Mouse (Mus musculus) MEL (cell line): ENCODE results near the gene Gna11. TPM values are rescaled to one million over a fixed set of nuclear protein-coding genes. Genes with fewer than 3 reads are reported as not detected.

Experiments used
- DNase-seq: peaks from one replicate; pipeline ENCODE4 v3.0.0; 2011; ENCODE audit warnings: low read depth, low spot score
- H3K27ac ChIP-seq: 2 replicates; pipeline ENCODE4 v1.5.1; 2012; ENCODE audit warnings: low read depth, mild to moderate bottlenecking, control low read depth, low read length, moderate library complexity; ENCODE audit not compliant: control insufficient read depth
- H3K27me3 ChIP-seq, 2 experiments: fragments of 150-350 bp in 1 of 2; sonication (generic) in 1 of 2; 2 replicates each; pipeline ENCODE4 v1.6.1; 2012; ENCODE audit warnings: low read length in 2 of 2, mild to moderate bottlenecking in 2 of 2, improper control_type of control experiment in 1 of 2, moderate library complexity in 1 of 2; ENCODE audit not compliant: insufficient read depth in 2 of 2, control insufficient read depth in 1 of 2
- H3K36me3 ChIP-seq, 2 experiments: 2 replicates each; pipeline ENCODE4 v1.6.1; 2012 to 2014; ENCODE audit warnings: low read length in 2 of 2, improper control_type of control experiment in 1 of 2, inconsistent platforms in 1 of 2, mild to moderate bottlenecking in 1 of 2; ENCODE audit not compliant: insufficient read depth in 2 of 2, control insufficient read depth in 1 of 2
- H3K4me1 ChIP-seq, 2 experiments: fragments of 150-350 bp in 1 of 2; sonication (generic) in 1 of 2; 2 replicates each; pipeline ENCODE4 v1.6.1; 2012; ENCODE audit warnings: low read length in 2 of 2, improper control_type of control experiment in 1 of 2, mild to moderate bottlenecking in 1 of 2; ENCODE audit not compliant: insufficient read depth in 2 of 2, control insufficient read depth in 1 of 2
- H3K4me3 ChIP-seq, 2 experiments: fragments of 150-350 bp in 1 of 2; sonication (generic) in 1 of 2; 2 replicates each; pipeline ENCODE4 v1.5.1; 2012; ENCODE audit warnings: low read depth in 2 of 2, low read length in 2 of 2, mild to moderate bottlenecking in 2 of 2, moderate library complexity in 2 of 2, control low read depth in 1 of 2, improper control_type of control experiment in 1 of 2; ENCODE audit not compliant: control insufficient read depth in 1 of 2, insufficient read depth in 1 of 2
- H3K79me2 ChIP-seq: 2 replicates; pipeline ENCODE4 v1.6.1; 2012; ENCODE audit warnings: mild to moderate bottlenecking, low read length, moderate library complexity; ENCODE audit not compliant: control insufficient read depth, poor library complexity, insufficient read depth
- H3K9ac ChIP-seq: 2 replicates; pipeline ENCODE4 v1.6.1; 2012; ENCODE audit warnings: low read depth, mild to moderate bottlenecking, control low read depth, low read length, moderate library complexity; ENCODE audit not compliant: control insufficient read depth, poor library complexity, severe bottlenecking
- H3K9me3 ChIP-seq: fragments of 150-350 bp; sonication (generic); replicated peaks from 2 replicates; pipeline ENCODE4 v1.6.1; 2012; ENCODE audit warnings: mild to moderate bottlenecking, low read length, improper control_type of control experiment, moderate library complexity; ENCODE audit not compliant: insufficient read depth
- CHD1 ChIP-seq: IDR thresholded peaks from 2 replicates; pipeline ENCODE4 v1.6.1; 2012; ENCODE audit warnings: low read depth, mild to moderate bottlenecking, inconsistent platforms, low read length, improper control_type of control experiment
- CHD2 ChIP-seq: IDR thresholded peaks from 2 replicates; pipeline ENCODE4 v1.6.1; 2011; ENCODE audit warnings: low read length, improper control_type of control experiment
- CTCF ChIP-seq, 3 experiments: IDR thresholded peaks in 2 of 3; conservative IDR thresholded peaks in 1 of 3; 2 replicates each; pipeline ENCODE4 v1.5.1; 2011 to 2012; ENCODE audit warnings: low read length in 3 of 3, low read depth in 2 of 3, mild to moderate bottlenecking in 2 of 3, improper control_type of control experiment in 1 of 3, inconsistent platforms in 1 of 3, mixed read lengths in 1 of 3, moderate library complexity in 1 of 3; ENCODE audit not compliant: control insufficient read depth in 1 of 3, insufficient read depth in 1 of 3, poor library complexity in 1 of 3, severe bottlenecking in 1 of 3
- E2F4 ChIP-seq: IDR thresholded peaks from 2 replicates; pipeline ENCODE4 v1.6.1; 2011; ENCODE audit warnings: low read depth, low read length, improper control_type of control experiment, borderline replicate concordance
- ELF1 ChIP-seq: IDR thresholded peaks from 2 replicates; pipeline ENCODE4 v1.6.1; 2014; ENCODE audit warnings: low read depth, mild to moderate bottlenecking, inconsistent platforms, low read length, improper control_type of control experiment, moderate library complexity
- EP300 ChIP-seq, 2 experiments: IDR thresholded peaks; 2 replicates each; pipeline ENCODE4 v1.6.1; 2011; ENCODE audit warnings: improper control_type of control experiment in 2 of 2, low read length in 2 of 2, low read depth in 1 of 2, mild to moderate bottlenecking in 1 of 2
- ETS1 ChIP-seq: IDR thresholded peaks from 2 replicates; pipeline ENCODE4 v1.6.1; 2012; ENCODE audit warnings: low read depth, mild to moderate bottlenecking, inconsistent platforms, low read length, improper control_type of control experiment, moderate library complexity
- HCFC1 ChIP-seq: IDR thresholded peaks from 2 replicates; pipeline ENCODE4 v1.6.1; 2012; ENCODE audit warnings: low read depth, mild to moderate bottlenecking, inconsistent platforms, low read length, improper control_type of control experiment, moderate library complexity
- KAT2A ChIP-seq: conservative IDR thresholded peaks from 2 replicates; pipeline ENCODE4 v1.6.1; 2012; ENCODE audit warnings: low read depth, low read length, improper control_type of control experiment, inconsistent platforms
- MAX ChIP-seq: IDR thresholded peaks from 2 replicates; pipeline ENCODE4 v1.6.1; 2011; ENCODE audit warnings: low read length, improper control_type of control experiment
- MAZ ChIP-seq: IDR thresholded peaks from 2 replicates; pipeline ENCODE4 v1.6.1; 2012; ENCODE audit warnings: low read depth, mild to moderate bottlenecking, inconsistent platforms, low read length, improper control_type of control experiment
- MXI1 ChIP-seq: IDR thresholded peaks from 2 replicates; pipeline ENCODE4 v1.6.1; 2011; ENCODE audit warnings: mild to moderate bottlenecking, low read depth, low read length, improper control_type of control experiment
- MYB ChIP-seq: IDR thresholded peaks from 2 replicates; pipeline ENCODE4 v1.6.1; 2011; ENCODE audit warnings: mild to moderate bottlenecking, low read depth, low read length, improper control_type of control experiment
- NRF1 ChIP-seq: IDR thresholded peaks from 2 replicates; pipeline ENCODE4 v1.6.1; 2014; ENCODE audit warnings: low read depth, mild to moderate bottlenecking, inconsistent platforms, low read length, improper control_type of control experiment, moderate library complexity; ENCODE audit not compliant: poor library complexity, insufficient read depth, severe bottlenecking
- POLR2A ChIP-seq, 2 experiments: IDR thresholded peaks; 2 replicates each; pipeline ENCODE4 v1.6.1; 2011 to 2012; ENCODE audit warnings: low read length in 2 of 2, mild to moderate bottlenecking in 2 of 2, control low read depth in 1 of 2, improper control_type of control experiment in 1 of 2, low read depth in 1 of 2, moderate library complexity in 1 of 2; ENCODE audit not compliant: control insufficient read depth in 1 of 2, insufficient read depth in 1 of 2, poor library complexity in 1 of 2
- POLR2AphosphoS2 ChIP-seq: IDR thresholded peaks from 2 replicates; pipeline ENCODE4 v1.6.1; 2011; ENCODE audit warnings: low read length, improper control_type of control experiment
- POLR2AphosphoS5 ChIP-seq: IDR thresholded peaks from 2 replicates; pipeline ENCODE4 v1.6.1; 2012; ENCODE audit warnings: low read depth, borderline replicate concordance, mild to moderate bottlenecking, inconsistent platforms, low read length, moderate library complexity, mixed read lengths
- RAD21 ChIP-seq: IDR thresholded peaks from 2 replicates; pipeline ENCODE4 v1.6.1; 2011; ENCODE audit warnings: mild to moderate bottlenecking, low read depth, low read length, improper control_type of control experiment
- RCOR1 ChIP-seq: IDR thresholded peaks from 2 replicates; pipeline ENCODE4 v1.6.1; 2012; ENCODE audit warnings: low read depth, mild to moderate bottlenecking, inconsistent platforms, low read length, improper control_type of control experiment
- SIN3A ChIP-seq: IDR thresholded peaks from 2 replicates; pipeline ENCODE4 v1.6.1; 2012; ENCODE audit warnings: low read length, improper control_type of control experiment, inconsistent platforms
- SMC3 ChIP-seq: IDR thresholded peaks from 2 replicates; pipeline ENCODE4 v1.6.1; 2011; ENCODE audit warnings: low read depth, low read length, improper control_type of control experiment
- TBP ChIP-seq: IDR thresholded peaks from 2 replicates; pipeline ENCODE4 v1.8.0; 2011; ENCODE audit warnings: low read depth, low read length, improper control_type of control experiment
- TCF12 ChIP-seq: IDR thresholded peaks from 2 replicates; pipeline ENCODE4 v1.6.1; 2014; ENCODE audit warnings: low read depth, mild to moderate bottlenecking, inconsistent platforms, low read length, improper control_type of control experiment, moderate library complexity
- UBTF ChIP-seq: IDR thresholded peaks from 2 replicates; pipeline ENCODE4 v1.6.1; 2012; ENCODE audit warnings: low read depth, mild to moderate bottlenecking, inconsistent platforms, low read length, improper control_type of control experiment, moderate library complexity, borderline replicate concordance; ENCODE audit not compliant: insufficient read depth
- USF1 ChIP-seq: IDR thresholded peaks from 2 replicates; pipeline ENCODE4 v1.6.1; 2014; ENCODE audit warnings: low read depth, mild to moderate bottlenecking, inconsistent platforms, low read length, improper control_type of control experiment, moderate library complexity
- ZKSCAN1 ChIP-seq: IDR thresholded peaks from 2 replicates; pipeline ENCODE4 v1.6.1; 2012; ENCODE audit warnings: low read depth, mild to moderate bottlenecking, inconsistent platforms, low read length, improper control_type of control experiment, moderate library complexity
- ZMIZ1 ChIP-seq: IDR thresholded peaks from 2 replicates; pipeline ENCODE4 v1.6.1; 2012; ENCODE audit warnings: low read depth, mild to moderate bottlenecking, inconsistent platforms, low read length, improper control_type of control experiment, moderate library complexity
- ZNF384 ChIP-seq: IDR thresholded peaks from 2 replicates; pipeline ENCODE4 v1.6.1; 2012; ENCODE audit warnings: low read depth, mild to moderate bottlenecking, inconsistent platforms, low read length, improper control_type of control experiment
- polyA plus RNA-seq, 2 experiments: library from polyadenylated mRNA; stranded (reverse) in 1 of 2; unstranded in 1 of 2; fragments of >175 nt in 1 of 2; fragments of >200 nt in 1 of 2; gene quantifications; 2 replicates each; pipeline versions ENCODE4 v1.2.1 to v1.2.4; 2012; ENCODE audit warnings: low replicate concordance in 2 of 2, low read depth in 1 of 2; ENCODE audit not compliant: insufficient read length in 2 of 2, insufficient read depth in 1 of 2, missing spikeins in 1 of 2
- total RNA-seq: library from RNA; depleted of rRNA; stranded (reverse); fragments of 300-350 nt; gene quantifications from 2 replicates; pipeline ENCODE4 v1.2.3, GENCODE M21; 2012

Gene Gna11
- total and polyA plus RNA-seq, 3 experiments: 14.1 to 18.4 TPM; not detected in 1

DNA sequence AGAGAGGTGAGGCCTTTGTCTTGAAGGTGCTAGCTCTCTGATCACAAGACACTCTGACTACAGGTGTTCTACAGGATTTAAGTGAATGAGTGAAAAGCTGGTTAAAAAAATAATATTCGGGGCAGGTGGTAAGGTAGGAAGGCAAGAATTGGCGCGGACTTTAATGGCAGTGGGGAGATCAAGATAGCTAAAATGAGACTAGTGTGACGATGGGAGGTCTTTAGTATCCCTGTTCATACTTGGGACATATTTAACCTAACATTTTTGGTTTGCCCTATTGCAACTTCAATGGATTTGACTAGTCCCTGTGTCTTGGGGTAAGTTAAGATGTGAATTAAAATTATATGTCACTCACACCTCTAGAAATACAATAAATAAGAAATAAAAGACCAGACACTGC lies 48.0 kb downstream of the Gna11 start:
- peak overlapping the region; percentile 96 for H3K9ac ChIP-seq
- H3K9me3 ChIP-seq: no peaks in the 10 kb centered on the region
- TF ChIP-seq ETS1 (no peak), SMC3 (no peak), POLR2AphosphoS2 (no peak), CHD1 (0 out of 2 replicates have a peak, but pooled peaks have one; percentile 21), MAX (peak; percentile 35; the same call in 1 of the 2 replicates), EP300 (IDR thresholded peaks at IDR 0.05; ENCODE audit: low read depth in 1 of 2, low read length in 2 of 2) (no peak), HCFC1 (no peak)
- DNase-seq: peak; percentile 60
- H3K36me3 ChIP-seq: peaks cover 0 to 14% of the 10 kb centered on the region in 2 experiments; a peak in 2 of 4 replicates
- peak overlapping the region; percentile 58 to 97 for H3K4me3 ChIP-seq
- H3K79me2 ChIP-seq: peaks cover 29% of the 10 kb centered on the region
- peak overlapping the region; percentile 89 for H3K27ac ChIP-seq
- no peaks in the 10 kb centered on the region for H3K27me3 ChIP-seq
- H3K4me1 ChIP-seq: peaks cover 0 to 28% of the 10 kb centered on the region in 2 experiments; a peak in 3 of 4 replicates

DNA sequence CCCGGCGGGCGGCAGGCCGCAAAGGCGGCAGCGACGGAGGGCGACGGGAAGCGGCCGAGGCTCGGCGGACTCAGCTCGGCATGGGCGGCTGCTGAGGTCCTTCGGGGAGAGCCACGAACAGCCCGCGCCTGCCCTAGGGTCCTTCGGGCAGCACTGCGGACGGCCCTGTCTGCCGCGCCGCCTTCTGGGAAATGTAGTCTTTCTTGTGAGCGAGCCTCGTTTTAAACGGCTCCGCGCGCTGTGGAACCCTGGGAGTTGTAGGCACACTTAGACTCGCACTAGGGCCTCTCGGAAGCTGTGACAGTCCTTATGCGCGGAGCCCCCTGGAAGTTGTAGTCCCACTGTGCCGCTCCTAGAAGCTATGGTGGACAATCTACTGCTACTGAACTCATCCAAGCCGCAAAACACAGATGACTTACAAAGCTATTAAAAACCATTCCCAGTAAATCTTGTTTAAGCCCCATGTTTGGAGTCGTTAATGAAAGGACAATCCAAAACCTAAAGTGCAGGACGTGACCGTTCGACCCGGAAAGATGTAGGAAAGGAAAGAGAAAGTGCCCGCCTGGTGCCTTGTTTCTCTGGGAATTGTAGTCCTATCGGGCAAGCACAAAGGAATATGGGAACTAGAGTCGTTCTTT lies 48.6 kb downstream of the Gna11 start, which contains the start of gene Ncln:
Gene Ncln, minus strand, starts transcription at position 129 of the 638 bp plus-strand sequence.
- H3K27me3 ChIP-seq: no peaks in the 10 kb centered on the region
- H3K79me2 ChIP-seq: peaks cover 29% of the 10 kb centered on the region
- peaks cover 0 to 14% of the 10 kb centered on the region in 2 experiments; a peak in 2 of 4 replicates for H3K36me3 ChIP-seq
- peaks cover 0 to 28% of the 10 kb centered on the region in 2 experiments; a peak in 3 of 4 replicates for H3K4me1 ChIP-seq
- H3K4me3 ChIP-seq: peak within 1 kb of the TSS; percentile 58 to 97
- H3K9ac ChIP-seq: peak within 1 kb of the TSS; percentile 96
- peak; percentile 99 for DNase-seq
- peak within 1 kb of the TSS; percentile 89 for H3K27ac ChIP-seq
- H3K9me3 ChIP-seq: no peaks in the 10 kb centered on the region
- peak; percentile 47 for TF ChIP-seq USF1
- peak; percentile 96 for TF ChIP-seq KAT2A
- 0 out of 2 replicates have a peak, but pooled peaks have one; percentile 59 for TF ChIP-seq ETS1
- TF ChIP-seq POLR2AphosphoS2: peak; percentile 58; the same call in 1 of the 2 replicates
- 0 out of 2 replicates have a peak, but pooled peaks have one; percentile 68 for TF ChIP-seq ZMIZ1
- no peak for TF ChIP-seq ZKSCAN1
- TF ChIP-seq TBP: peak; percentile 59; the same call in 1 of the 2 replicates
- no peak for TF ChIP-seq RCOR1
- peak; percentile 43; the same call in 1 of the 2 replicates for TF ChIP-seq MAZ
- TF ChIP-seq SIN3A: peak; percentile 95
- TF ChIP-seq ELF1: peak; percentile 90
- TF ChIP-seq CTCF (IDR thresholded peaks at IDR 0.05 in 2 of 3, conservative IDR thresholded peaks at IDR 0.05 in 1 of 3; ENCODE audit: control insufficient read depth in 1 of 3, insufficient read depth in 1 of 3, low read depth in 2 of 3, low read length in 3 of 3, poor library complexity in 1 of 3, severe bottlenecking in 1 of 3): 0 out of 6 replicates have a peak, but pooled peaks of 1 of the 3 experiments have one; percentile 1
- peak; percentile 89; the same call in 1 of the 2 replicates for TF ChIP-seq UBTF
- no peak for TF ChIP-seq SMC3
- peak; percentile 8; the same call in 1 of the 2 replicates for TF ChIP-seq CHD1
- peak; percentile 61 for TF ChIP-seq NRF1
- TF ChIP-seq RAD21: no peak
- TF ChIP-seq MAX: peak; percentile 99
- peak; percentile 96 for TF ChIP-seq HCFC1
- peak; percentile 75 for TF ChIP-seq TCF12
- 0 out of 4 replicates have a peak, but pooled peaks of 1 of the 2 experiments have one; percentile 12 for TF ChIP-seq EP300 (IDR thresholded peaks at IDR 0.05; ENCODE audit: low read depth in 1 of 2, low read length in 2 of 2)
- no peak for TF ChIP-seq POLR2AphosphoS5
- TF ChIP-seq POLR2A (IDR thresholded peaks at IDR 0.05; ENCODE audit: control insufficient read depth in 1 of 2, insufficient read depth in 1 of 2, low read depth in 1 of 2, low read length in 2 of 2, poor library complexity in 1 of 2): peak in 1 of 2 experiments; percentile 87; a peak in 2 of 4 replicates
- no peak for TF ChIP-seq CHD2
- peak; percentile 83 for TF ChIP-seq MYB
- TF ChIP-seq MXI1: peak; percentile 89
- no peak for TF ChIP-seq ZNF384
- TF ChIP-seq E2F4: peak; percentile 61; the same call in 1 of the 2 replicates
